Mouse (Mus musculus) CD4-positive, CD25-positive, alpha-beta regulatory T cell, adult 4 months (primary cell): ENCODE results near the gene Cnr1. TPM values are rescaled to one million over a fixed set of nuclear protein-coding genes. Genes with fewer than 3 reads are reported as not detected.

ENCODE experiments used
- ATAC-seq: one replicate; pipeline ENCODE4 v1.8.0; 2017
- polyA plus RNA-seq, 2 experiments: library from polyadenylated mRNA; unstranded; fragments of 100-300 nt; shearing (Covaris generic); gene quantifications; one replicate each; pipeline ENCODE4 v1.2.1; 2017

The Cnr1 gene
- polyA plus RNA-seq, 2 experiments from 2014 or later, result not detected

GRCm38 (mm10) chr4:33943936-33944335 lies 19.5 kb downstream of the Cnr1 start:
- no peak for ATAC-seq

GRCm38 (mm10) chr4:33945742-33946141 lies 21.3 kb downstream of the Cnr1 start:
- no peak for ATAC-seq

GRCm38 (mm10) chr4:33947584-33947983 lies 23.2 kb downstream of the Cnr1 start:
- no peak for ATAC-seq

DNA sequence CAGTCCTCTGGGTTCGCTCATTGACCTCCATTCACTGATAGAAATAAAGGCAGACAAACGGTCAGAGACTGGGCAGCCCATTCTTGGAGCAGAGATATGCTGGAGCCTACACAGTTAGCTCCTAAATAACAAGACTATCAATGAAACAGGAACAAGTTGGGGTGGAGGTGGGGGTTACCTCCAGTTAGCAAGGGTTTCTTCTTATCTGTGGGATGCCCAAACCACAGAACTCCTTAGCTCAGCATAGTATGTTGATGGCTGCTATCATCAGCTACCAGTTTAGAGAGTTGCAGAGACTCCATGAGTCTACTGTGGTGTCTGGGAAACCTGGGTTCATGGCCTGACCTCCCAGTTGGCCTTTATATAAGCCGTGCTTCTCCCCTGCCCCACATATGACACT lies 33.0 kb downstream of the Cnr1 start:
- ATAC-seq, result no peak

GRCm38 (mm10) chr4:33958515-33958914 lies 34.1 kb downstream of the Cnr1 start:
- ATAC-seq, result no peak

DNA sequence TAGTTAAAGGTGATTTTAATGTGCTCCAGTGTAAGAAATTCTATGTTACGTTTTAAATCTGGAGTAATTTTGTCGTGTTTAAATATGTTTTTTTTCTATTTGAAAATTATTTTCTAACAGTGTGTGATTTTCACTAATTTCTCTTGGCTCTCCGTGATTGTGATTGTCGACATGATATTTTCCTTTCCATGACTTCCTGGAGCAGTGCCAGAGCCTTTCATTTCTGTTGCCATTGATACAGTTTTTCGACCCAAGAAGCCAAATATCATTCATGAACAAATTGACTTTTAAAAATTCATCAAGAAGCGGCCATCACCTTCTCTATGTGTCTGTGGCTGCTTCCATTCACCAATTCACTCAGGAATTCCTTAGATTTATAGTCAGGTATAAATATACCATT lies 35.4 kb downstream of the Cnr1 start:
- no peak for ATAC-seq

DNA sequence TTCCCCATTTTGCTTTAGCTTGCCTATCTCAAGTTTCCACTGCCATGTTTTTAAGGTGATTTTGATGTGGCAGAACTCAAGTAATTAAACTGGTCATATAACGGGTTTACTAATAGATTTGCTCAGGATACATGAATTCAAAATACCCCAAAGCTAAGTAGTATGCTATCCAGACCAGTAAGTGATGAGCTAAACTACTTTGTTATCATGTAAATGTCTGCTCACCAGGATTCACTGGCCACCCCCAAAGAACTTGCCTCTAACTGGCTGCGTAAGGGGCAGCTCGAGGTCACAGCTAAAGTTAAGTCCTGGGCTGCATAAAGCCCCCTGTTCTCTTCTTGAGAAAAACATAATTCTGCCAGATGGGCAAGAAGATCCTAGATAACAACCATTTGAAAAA lies 46.3 kb downstream of the Cnr1 start:
- ATAC-seq, result no peak

- ATAC-seq, result peak; percentile 90
These were observed 64.2 kb downstream of the Cnr1 start for GRCm38 (mm10) chr4:33988466-33989089.

DNA sequence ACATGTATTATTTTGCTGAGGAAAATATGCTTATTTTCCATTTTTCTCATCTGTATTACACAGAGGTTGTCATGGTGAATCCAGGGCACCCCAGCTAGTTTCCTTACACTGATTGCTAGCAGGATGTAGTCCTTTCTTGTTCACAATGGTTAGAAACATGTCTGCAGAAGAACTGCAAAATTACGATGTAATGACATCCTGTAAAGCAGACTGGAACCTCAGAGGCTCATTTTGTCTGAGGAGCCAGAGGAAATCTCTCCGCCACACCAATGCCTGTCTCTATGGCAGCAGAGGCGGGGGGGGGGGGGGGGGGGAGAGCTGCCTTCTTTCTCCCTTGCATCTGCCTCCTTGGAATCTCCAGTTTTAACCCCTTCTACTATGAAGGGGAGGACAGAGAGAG lies 68.3 kb downstream of the Cnr1 start:
- no peak for ATAC-seq

GRCm38 (mm10) chr4:33996382-33996781 lies 72.0 kb downstream of the Cnr1 start:
- peak; percentile 65 for ATAC-seq

Other genes starting within 250 kb of the Cnr1 start
- gene Spaca1, start 125.6 kb downstream of the Cnr1 start, polyA plus RNA-seq, result 1 to 10 TPM; 4.9 to 5.1 TPM